Mouse (Mus musculus) heart, adult 2 months (tissue): ENCODE measurements at regions not wholly inside any gene's neighbourhood (a gene's known extent, or its start where the extent isn't known, plus 50 kb on each side); places are given as distances from the start of the nearest gene placed in this dataset.

ENCODE experiments used
- DNase-seq, 2 experiments: peaks; one replicate each; pipeline ENCODE4 v3.0.0; 2021
- H3K27ac ChIP-seq: fragments of 200-600 bp; 2 replicates; pipeline ENCODE4 v1.8.1; 2022
- H3K27me3 ChIP-seq: fragments of 200-500 bp; 2 replicates; pipeline ENCODE4 v1.6.1; 2012; ENCODE audit warnings: mild to moderate bottlenecking, low read length, inconsistent platforms, mixed read lengths; ENCODE audit not compliant: control insufficient read depth, insufficient read depth
- H3K36me3 ChIP-seq: fragments of 200-500 bp; 2 replicates; pipeline ENCODE4 v1.6.1; 2012; ENCODE audit warnings: low read length, inconsistent platforms; ENCODE audit not compliant: control insufficient read depth, insufficient read depth
- H3K4me1 ChIP-seq: fragments of 200-500 bp; 2 replicates; pipeline ENCODE4 v1.6.1; 2011; ENCODE audit warnings: low read length; ENCODE audit not compliant: control insufficient read depth, insufficient read depth
- H3K4me3 ChIP-seq: fragments of 200-600 bp; 2 replicates; pipeline ENCODE4 v1.8.1; 2022
- H3K79me2 ChIP-seq: fragments of 200-500 bp; replicated peaks from 2 replicates; pipeline ENCODE4 v1.6.1; 2012; ENCODE audit warnings: mild to moderate bottlenecking, inconsistent platforms, low read length, moderate library complexity, mixed read lengths; ENCODE audit not compliant: control insufficient read depth, insufficient read depth
- H3K9ac ChIP-seq: fragments of 200-500 bp; 2 replicates; pipeline ENCODE4 v1.6.1; 2012; ENCODE audit warnings: low read depth, mild to moderate bottlenecking, control low read depth, inconsistent platforms, low read length, mixed read lengths
- CTCF ChIP-seq: fragments of 200-600 bp; IDR thresholded peaks from 2 replicates; pipeline ENCODE4 v1.8.1; 2022; ENCODE audit warnings: antibody characterized with exemption, mild to moderate bottlenecking, moderate library complexity
- EP300 ChIP-seq: fragments of 200-500 bp; IDR thresholded peaks from 2 replicates; pipeline ENCODE4 v1.6.1; 2011; ENCODE audit warnings: low read depth, low read length, control low read depth; ENCODE audit not compliant: insufficient read depth
- POLR2A ChIP-seq: fragments of 200-500 bp; IDR thresholded peaks from 2 replicates; pipeline ENCODE4 v1.6.1; 2011; ENCODE audit warnings: mild to moderate bottlenecking, low read depth, low read length, control low read depth; ENCODE audit not compliant: insufficient read depth
- WGBS: fragments of 180-500 bp; shearing (Covaris S2); methylation state at CpG from one replicate; pipeline ENCODE4 v1.1.7; 2018; 5-methylcytosine and 5-hydroxymethylcytosine counted together
- intact Hi-C: fragments of 180-260 bp; cut with DNase I; formaldehyde crosslinking; loops from one replicate; pipeline ENCODE4 v1.15.1; 2025

DNA sequence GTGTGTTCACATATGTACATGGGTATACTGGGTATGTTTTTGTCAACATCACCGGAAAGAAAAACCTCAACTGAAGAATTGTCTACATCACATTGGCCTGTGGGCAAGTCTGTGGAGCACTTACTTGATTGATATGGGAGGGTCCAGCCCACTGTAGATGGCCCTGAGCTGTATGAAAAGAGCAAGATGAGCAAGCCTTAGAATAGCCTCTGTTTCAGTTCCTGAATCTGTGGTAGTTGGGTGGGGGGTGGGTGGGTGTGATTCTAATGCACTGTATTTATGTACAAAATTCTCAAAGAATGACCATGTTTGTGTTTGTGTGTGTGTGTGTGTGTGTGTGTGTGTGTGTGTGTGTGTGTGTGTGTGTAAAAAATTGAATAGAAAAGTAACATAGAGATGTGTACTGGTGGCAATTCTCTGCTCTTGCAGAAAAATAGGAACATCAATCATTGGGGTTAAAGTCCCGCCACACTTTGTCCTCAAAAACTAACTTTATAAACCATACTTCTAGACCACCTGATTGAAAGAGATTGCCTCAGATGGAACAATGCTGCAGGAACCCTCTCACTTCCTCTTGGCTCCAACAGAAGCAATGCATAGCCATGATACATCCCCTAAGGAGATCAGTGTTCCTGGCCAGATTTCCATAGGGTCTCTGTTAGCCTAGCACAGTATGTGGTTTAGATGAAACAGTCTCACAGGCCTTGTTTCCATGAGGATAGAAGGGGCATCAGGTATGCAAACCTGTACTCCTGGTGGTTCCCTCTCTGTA lies 484.3 kb upstream of the Gcfc2 start:
- no peaks in the 10 kb centered on the region for H3K27me3 ChIP-seq
- no peak overlapping the region for H3K27ac ChIP-seq
- no peak overlapping the region for H3K4me3 ChIP-seq
- no peaks in the 10 kb centered on the region for H3K36me3 ChIP-seq
- no peak for TF ChIP-seq CTCF
- no peak for TF ChIP-seq POLR2A
- no peak for TF ChIP-seq EP300
- intact Hi-C loops = no loop called here
- DNase-seq = no peak
- H3K9ac ChIP-seq = no peak overlapping the region
- no peaks in the 10 kb centered on the region for H3K4me1 ChIP-seq
- no peaks in the 10 kb centered on the region for H3K79me2 ChIP-seq
- 89% methylated on average over 2 of the region's 2 CpGs for WGBS

GRCm38 (mm10) chr6:81441396-81441795 lies 482.1 kb upstream of the Gcfc2 start:
- Histone ChIP-seq H3K4me3 (no peak overlapping the region), H3K27ac (no peak overlapping the region), H3K27me3 (no peaks in the 10 kb centered on the region), H3K79me2 (no peaks in the 10 kb centered on the region), H3K4me1 (no peaks in the 10 kb centered on the region), H3K36me3 (no peaks in the 10 kb centered on the region), H3K9ac (no peak overlapping the region)
- intact Hi-C loops = no loop called here
- no peak for DNase-seq
- TF ChIP-seq EP300 (no peak), POLR2A (no peak), CTCF (no peak)

DNA sequence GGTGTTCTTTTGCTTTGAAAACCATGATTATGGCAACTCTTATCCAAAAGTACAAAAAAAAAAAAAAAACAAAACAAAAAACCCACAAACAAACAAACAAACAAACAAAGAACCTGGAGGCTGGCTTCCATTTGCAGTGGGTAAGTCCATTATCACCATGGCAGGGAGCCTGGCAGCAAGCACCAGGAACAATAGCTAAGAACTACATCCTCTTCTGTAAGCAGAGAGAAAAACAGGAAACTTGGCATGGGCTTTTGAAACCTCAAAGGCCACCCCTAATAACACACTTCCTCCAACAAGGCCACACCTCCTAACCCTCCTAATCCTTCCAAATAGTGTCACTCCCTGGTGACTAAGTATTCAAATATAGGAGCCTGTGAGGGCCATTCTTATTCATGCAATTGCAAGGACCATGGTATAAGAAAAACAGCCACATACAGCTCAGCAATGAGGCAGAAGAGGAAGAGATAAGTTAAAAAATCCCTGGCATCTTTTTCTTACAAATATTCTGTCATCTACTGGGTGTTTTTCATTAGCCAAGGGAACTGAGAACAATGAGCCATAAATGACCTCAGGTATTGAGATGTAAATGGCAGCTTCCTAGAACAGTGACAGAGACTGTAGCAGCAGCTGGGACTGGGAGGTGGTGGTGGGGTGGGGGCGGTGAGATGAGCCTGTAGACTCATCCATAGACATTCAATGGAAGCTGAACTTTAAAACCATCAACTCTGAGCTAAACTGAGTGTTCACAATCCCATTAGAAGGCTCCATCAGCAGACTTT lies 477.3 kb upstream of the Gcfc2 start:
- Histone ChIP-seq H3K9ac (no peak overlapping the region), H3K4me3 (no peak overlapping the region), H3K27me3 (no peaks in the 10 kb centered on the region), H3K79me2 (no peaks in the 10 kb centered on the region), H3K4me1 (no peaks in the 10 kb centered on the region), H3K36me3 (no peaks in the 10 kb centered on the region), H3K27ac (no peak overlapping the region)
- DNase-seq = no peak
- intact Hi-C loops = no loop called here
- WGBS = 89% methylated on average over 1 of the region's 1 CpGs
- TF ChIP-seq CTCF (no peak), EP300 (no peak), POLR2A (no peak)

GRCm38 (mm10) chr6:81447701-81448100 lies 475.8 kb upstream of the Gcfc2 start:
- Histone ChIP-seq H3K36me3 (no peaks in the 10 kb centered on the region), H3K27ac (no peak overlapping the region), H3K4me1 (no peaks in the 10 kb centered on the region), H3K79me2 (no peaks in the 10 kb centered on the region), H3K27me3 (no peaks in the 10 kb centered on the region), H3K9ac (no peak overlapping the region), H3K4me3 (no peak overlapping the region)
- TF ChIP-seq EP300 (no peak), POLR2A (no peak), CTCF (no peak)
- DNase-seq = no peak
- intact Hi-C loops = no loop called here
- 85% methylated on average over 6 of the region's 6 CpGs for WGBS

GRCm38 (mm10) chr6:81448366-81448765 lies 475.1 kb upstream of the Gcfc2 start:
- WGBS = 68% methylated on average over 3 of the region's 3 CpGs
- Histone ChIP-seq H3K9ac (no peak overlapping the region), H3K27ac (no peak overlapping the region), H3K27me3 (no peaks in the 10 kb centered on the region), H3K79me2 (no peaks in the 10 kb centered on the region), H3K4me3 (no peak overlapping the region), H3K4me1 (no peaks in the 10 kb centered on the region), H3K36me3 (no peaks in the 10 kb centered on the region)
- TF ChIP-seq CTCF (no peak), EP300 (no peak), POLR2A (no peak)
- intact Hi-C loops = no loop called here
- DNase-seq = no peak

DNA sequence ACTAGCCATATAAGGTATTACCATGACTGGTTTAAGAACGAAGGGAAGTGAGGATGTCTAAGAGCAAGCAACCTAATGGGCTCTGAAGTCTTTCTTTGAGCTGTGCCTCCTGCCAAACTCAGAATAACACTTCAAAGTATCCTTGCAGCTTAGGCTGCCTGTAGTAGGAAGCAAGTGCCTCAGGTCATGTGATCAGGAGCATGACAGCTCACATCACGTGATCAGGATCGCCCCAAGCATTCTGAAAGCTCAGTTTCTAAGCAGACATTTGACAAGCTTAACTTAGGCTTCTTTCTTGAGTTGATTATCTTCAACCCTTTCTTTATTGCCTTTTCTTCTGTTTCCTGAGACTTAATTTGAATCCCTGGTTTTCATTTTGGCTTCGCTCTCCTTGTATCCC lies 462.4 kb upstream of the Gcfc2 start:
- no peak for DNase-seq
- Histone ChIP-seq H3K9ac (no peak overlapping the region), H3K4me1 (no peaks in the 10 kb centered on the region), H3K27ac (no peak overlapping the region), H3K27me3 (no peaks in the 10 kb centered on the region), H3K4me3 (no peak overlapping the region), H3K36me3 (no peaks in the 10 kb centered on the region), H3K79me2 (no peaks in the 10 kb centered on the region)
- TF ChIP-seq EP300 = no peak
- TF ChIP-seq CTCF = no peak
- TF ChIP-seq POLR2A = no peak
- 75% methylated on average over 4 of the region's 4 CpGs for WGBS
- intact Hi-C loops = no loop called here
